Mouse (Mus musculus): ENCODE measurements around the gene Iglon5. TPM values are rescaled to one million over a fixed set of nuclear protein-coding genes. Genes with fewer than 3 reads are reported as not detected.

Gene Iglon5
- 60.7 and 69.6 TPM in 2 replicates for polyA plus RNA-seq (2012; rRNA removed)

DNA sequence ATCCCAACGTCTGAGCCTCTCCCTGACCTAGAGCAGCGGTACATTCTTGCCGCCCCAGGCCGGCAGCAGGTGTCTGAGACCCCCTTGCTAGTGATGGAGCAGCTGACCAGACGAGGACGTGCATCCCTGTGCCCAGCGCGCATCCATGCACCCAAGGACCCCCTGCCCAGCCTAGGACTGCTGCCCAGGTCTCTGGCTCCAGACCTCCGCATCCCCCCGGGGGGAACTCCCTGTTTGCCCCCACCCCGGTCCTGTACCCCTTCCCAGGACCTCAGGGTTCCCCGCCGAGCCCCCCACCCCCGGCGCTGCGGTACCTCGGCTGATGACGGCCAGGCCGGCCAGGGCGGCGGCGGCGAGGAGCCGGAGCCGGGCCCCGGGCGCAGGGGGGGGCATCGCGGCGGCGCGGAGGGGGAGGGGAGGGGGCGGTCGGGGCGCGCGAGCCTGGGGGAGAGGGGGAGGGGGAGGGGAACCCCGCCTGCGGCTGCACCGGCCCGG is at the start of gene Iglon5:
Gene Iglon5, minus strand, starts transcription at position 445 of the 495 bp plus-strand sequence.
- no peak for DNase-seq (ENCODE audit: extremely low spot score in 1 of 2, low spot score in 1 of 2)

DNA sequence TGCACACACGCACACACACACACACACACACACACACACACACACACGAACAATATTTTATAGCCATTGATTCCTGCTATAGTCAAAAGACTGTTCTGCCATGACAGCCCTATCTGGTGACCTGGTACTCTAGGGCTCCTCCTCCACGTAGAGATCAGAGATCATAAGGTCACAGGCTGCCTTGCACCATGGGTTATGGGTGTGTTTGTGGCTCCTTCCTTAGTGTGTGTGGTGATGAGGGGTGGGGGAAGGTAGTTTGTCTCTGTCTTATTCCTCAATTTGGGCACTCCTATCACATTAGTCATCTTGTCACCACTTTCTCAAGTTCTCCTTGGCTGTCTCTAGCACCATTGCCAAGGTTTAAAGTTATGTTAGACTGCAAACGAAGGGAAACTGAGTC is 48.6 kb upstream of the Iglon5 start:
- DNase-seq (ENCODE audit: extremely low spot score in 1 of 2, low spot score in 1 of 2): no peak

DNA sequence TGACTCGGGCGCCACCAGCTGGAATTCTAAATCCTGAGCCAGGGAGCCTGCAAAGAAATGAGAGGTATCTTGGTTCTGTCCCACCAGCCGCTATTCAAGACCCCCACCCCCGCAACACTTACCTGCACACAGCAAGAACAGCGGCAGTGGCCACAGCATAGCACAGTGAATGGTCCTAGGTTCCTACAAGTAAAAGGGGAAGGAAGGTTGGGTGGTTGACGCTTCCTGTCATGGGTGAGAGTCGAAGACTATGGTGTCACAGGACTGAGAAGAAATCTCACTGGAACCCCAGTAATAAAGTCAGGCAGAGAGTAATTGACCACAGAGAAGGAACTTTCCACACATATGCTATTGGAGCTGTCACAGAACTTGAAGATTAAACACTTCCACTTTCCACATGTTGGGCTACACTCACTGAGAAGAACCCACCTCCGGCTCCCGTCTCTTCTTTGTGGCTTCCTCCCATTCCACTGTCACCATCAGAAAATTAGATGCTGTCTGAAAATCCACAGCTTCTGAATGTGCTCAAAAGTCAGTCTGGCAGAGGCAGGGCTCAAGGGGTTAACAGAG is 43.1 kb upstream of the Iglon5 start:
- DNase-seq (ENCODE audit: extremely low spot score in 1 of 2, low spot score in 1 of 2): no peak

DNA sequence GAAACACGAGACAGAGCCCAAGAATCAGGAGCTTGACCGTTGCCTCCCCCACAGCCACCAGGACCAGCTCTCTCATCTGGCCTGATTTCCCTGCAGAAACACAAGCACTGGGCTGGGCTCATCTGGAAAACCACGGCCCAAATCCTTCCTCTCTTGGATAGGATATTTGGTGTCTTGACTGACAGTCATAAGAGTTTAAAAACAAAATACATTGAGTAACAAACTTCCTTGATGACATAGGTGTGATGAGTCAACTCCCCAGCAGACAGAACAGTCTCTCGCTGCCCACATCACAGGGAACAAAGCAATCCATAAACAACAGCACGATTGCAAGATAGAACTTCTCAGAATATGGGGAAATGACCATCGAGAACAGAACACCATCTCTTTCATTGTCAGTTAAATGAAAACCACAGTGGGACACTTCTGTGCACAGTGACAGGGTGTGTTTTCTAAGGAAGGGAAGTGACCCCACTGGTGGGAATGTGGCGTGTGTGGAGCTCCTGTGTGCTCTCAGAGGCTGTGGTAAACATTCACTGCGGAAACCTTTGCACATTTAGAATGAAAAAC is 40.4 kb upstream of the Iglon5 start:
- no peak for DNase-seq (ENCODE audit: extremely low spot score in 1 of 2, low spot score in 1 of 2)

DNA sequence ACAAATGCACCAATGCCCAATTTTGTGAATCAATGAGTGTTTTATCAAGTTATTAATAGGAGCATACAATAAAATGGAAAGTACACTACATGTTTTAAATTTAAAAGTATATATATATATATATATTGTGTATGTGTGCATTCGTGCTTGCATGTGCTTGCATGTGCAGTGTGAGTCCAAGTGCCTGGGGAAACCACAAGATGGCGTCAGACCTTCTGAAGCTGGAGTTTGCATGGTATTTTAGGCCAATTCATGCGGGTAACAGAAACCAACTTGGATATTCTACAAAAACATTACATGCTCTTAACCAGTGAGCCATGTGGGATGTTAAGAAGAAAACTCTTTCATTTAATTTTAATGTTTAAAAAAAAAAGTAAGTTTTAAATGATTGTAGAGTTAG is 35.4 kb upstream of the Iglon5 start:
- DNase-seq (ENCODE audit: extremely low spot score in 1 of 2, low spot score in 1 of 2): no peak

DNA sequence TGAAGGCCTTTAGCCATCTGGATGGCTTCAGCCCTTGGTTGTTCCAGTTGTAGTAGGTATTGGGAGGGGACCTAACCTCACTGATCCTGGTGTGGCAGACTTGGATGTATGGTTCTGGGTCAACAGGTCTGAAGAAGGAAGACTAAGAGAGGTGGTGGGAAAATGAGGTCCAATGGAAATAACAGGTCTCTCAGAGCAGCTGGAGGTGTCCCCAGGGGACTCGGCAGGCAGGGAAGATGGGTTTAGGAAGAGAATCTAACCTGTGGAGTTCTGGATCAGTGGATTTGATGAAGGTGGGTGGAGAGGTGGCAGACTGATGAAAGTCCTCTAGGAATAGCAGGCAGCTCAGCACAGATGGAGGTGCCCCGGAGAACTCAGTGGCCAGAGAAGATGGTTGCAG is 32.9 kb upstream of the Iglon5 start:
- no peak for DNase-seq (ENCODE audit: extremely low spot score in 1 of 2, low spot score in 1 of 2)

DNA sequence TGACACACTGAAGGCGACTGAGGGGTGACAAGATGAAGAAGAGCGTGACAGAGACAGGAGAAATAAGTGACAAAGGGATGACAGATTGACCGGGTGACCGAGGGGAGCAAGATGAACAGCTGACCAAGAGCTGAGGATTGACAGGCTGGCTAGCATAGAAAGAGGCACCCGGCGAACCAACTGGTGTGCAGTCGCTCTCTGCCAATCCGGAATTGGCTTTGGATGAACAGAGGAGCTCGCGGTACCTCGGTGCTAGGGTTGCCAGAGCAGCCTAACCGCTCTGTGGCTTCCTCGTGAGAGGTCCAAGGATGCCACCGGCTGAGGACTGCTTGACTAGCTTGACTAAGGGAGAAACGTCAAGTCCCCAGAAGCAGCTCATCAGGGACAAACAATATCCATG is 28.5 kb upstream of the Iglon5 start:
- no peak for DNase-seq (ENCODE audit: extremely low spot score in 1 of 2, low spot score in 1 of 2)

DNA sequence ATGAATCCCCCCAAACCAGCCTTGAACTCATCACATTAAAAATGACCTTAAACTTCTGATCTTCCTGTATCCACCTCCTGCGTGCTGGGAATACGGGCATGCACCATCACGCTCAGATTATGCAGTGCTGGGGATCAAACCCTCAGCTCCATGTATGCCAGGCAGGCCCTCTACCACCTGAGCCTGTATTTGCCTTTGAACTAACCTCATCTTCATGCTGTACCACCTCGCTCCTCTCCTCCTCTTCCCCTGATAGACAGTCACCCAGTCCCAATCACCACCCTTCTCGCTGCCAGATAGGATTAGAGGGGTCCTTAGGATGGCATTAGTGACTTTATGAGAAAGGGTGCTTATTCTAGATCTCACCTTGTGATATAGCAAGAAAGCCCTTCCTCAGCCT is 25.2 kb upstream of the Iglon5 start:
- DNase-seq (ENCODE audit: extremely low spot score in 1 of 2, low spot score in 1 of 2): no peak

DNA sequence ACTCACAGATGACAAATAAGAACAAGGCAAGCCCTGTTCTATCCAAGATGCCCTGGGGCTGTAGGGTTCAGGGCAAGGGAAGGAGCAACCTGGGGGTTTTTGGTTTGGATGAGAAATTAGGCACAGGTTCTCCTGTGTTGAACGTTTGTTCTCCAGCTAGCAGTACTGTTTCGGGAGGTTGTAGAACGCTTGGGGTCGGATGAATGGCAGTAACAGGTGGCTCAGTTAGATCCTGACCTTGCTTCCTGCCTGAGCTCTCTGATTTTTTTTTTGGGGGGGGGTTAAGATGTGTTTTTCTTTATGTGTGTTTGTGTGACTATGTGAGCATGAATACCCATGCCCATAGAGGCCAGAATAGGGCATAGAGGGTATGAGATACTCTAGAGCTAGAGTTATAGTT is 22.6 kb upstream of the Iglon5 start:
- no peak for DNase-seq (ENCODE audit: extremely low spot score in 1 of 2, low spot score in 1 of 2)

DNA sequence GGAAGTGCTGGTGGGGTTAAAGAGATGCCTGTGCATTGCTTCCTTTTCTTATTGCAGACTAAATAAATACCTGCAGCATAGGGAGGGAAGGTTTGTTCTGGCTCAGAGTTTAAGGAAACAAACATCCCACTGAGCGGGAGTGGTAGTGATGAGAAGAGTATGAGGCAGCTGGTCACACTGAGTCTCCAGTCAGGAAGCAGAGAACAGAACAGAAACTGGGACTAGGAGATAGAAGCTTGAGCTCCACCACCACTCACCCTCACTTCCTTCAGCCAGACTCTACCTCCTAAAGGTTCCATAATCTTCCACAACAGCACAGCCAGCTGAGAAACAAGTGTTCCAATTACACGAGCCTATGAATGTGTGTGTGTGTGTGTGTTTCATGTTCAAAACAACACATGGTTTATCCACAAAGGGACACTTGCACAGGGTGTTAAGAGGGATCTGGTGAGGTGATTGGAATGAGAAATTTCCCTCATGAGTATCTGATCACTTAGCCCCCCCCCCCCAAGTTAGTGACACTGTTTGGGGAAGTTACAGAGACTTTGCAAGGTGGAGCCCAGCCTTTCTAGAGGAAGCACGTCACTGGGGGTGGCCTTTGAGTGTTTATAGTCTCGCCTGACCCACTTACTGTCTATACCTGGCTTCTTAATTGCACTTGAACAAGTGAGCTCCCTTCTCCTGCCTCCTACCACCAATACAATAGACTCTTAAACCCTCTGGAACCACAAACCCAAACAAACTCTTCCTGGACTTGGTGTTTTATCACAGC is 22.0 kb upstream of the Iglon5 start:
- no peak for DNase-seq (ENCODE audit: extremely low spot score in 1 of 2, low spot score in 1 of 2)

DNA sequence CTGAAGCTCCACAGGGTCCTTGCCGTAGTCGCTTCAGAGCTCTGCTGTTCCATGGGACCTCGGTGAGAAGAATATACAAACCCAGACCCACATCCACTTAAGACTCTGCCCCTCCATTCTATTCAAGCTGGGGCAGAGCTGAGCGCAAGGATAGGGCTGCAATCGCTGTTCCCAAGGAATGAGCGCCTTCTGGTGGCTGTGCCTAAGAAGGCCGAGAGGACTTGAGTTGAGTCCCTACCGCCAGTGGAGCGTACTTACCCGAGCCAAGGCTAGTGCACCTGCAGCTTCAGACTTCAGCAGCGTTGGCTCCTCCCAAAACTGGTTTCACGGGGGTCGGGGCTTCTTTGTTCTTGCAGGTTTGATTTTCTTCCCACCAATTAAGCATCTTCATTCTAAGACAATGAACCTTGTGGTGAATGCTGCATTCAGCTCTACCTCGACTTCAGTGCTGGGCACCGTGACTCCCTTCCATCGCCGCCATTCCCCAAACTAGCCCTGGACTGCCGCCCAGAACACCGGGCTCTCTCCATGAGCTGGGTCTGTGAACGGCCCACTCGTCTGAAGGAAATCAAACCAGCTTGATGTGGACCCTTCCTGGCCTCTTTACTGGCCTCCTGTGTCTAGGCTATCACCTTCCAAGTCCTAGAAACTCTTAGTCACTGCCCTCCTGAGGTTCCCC is 5.6 kb upstream of the Iglon5 start:
- DNase-seq (ENCODE audit: extremely low spot score in 1 of 2, low spot score in 1 of 2): peak; percentile 47 to 81

DNA sequence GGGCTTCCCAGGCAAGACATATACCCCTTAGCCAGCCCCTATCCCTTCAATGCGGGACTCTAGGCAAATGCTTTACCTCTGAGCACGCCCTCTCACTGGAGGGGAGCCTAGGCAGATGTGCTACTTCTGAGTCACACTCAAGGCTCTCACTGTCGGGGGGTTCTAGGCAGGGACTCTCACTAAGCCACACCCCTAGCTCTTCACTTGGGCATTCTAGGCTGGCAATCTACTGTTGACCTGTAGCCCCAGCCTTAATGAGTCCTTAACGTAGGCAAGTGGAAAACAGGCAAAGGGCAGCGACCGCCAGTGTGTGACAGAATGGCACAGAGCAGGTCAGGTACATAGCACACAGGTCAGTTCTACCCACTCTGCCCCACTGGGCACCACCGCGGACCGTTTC is 986 bp upstream of the Iglon5 start:
- DNase-seq (ENCODE audit: extremely low spot score in 1 of 2, low spot score in 1 of 2): no peak

DNA sequence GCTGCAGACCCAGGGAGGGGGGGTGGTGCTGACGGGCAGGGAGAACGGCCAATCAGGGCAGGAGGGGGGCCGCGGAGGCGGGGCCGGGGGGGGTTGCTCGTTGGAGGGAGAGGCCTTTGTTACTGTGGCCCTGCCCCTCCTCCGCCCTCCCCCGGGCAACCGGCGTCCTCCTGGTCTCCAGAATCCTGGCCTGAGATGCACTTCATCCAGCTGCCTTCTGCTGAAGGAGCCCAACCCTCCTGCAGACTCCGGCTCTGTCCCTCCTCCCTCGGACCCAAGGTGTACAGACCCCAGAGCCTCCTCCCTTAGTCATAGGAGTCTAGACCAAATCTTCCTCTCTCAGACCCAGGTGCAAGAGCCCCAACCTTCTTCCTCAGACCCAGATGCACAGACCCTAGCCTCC is 308 bp upstream of the Iglon5 start:
- peak; percentile 69 to 77 for DNase-seq (ENCODE audit: extremely low spot score in 1 of 2, low spot score in 1 of 2)

DNA sequence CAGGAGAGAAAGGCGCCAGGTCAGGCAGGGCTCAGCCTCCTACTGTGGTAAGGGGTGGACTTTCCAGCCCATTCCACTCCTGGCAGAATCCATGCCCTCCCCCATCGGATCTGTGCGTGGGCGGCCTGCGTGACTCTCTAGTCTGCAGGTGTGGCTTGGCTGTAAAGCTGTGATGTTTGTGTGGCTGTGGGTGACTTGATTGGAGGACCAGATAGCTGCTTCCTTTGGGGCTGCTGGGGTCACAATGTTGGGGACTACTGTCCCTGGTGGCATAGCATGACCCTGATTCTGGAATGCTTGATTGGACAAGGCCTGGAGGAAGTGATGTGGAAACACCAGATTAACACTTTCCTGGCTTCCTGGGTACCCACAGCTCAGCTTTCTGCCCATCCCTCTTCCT is 1.2 kb downstream of the Iglon5 start:
- DNase-seq (ENCODE audit: extremely low spot score in 1 of 2, low spot score in 1 of 2): peak in 1 of 2 experiments; percentile 65

DNA sequence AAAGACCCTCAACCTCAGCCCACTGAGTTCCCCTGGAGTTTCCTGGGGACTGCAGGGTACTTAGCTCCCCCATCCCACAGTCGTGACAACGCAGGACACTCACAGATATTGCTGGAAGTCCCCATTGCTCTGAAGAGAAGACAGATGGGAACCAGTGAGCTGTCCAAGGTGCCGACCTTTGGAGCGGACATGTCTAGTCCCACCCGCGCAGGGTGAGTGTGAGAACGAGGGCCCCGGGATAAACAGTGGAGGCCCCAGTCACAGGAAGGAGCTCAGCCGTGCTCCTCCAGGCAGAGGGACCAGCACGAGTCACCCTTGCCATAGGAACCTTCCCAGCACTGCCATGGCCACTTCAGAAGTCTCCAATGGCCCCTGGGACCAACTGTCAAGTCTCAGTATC is 6.6 kb downstream of the Iglon5 start:
- DNase-seq (ENCODE audit: extremely low spot score in 1 of 2, low spot score in 1 of 2): no peak

DNA sequence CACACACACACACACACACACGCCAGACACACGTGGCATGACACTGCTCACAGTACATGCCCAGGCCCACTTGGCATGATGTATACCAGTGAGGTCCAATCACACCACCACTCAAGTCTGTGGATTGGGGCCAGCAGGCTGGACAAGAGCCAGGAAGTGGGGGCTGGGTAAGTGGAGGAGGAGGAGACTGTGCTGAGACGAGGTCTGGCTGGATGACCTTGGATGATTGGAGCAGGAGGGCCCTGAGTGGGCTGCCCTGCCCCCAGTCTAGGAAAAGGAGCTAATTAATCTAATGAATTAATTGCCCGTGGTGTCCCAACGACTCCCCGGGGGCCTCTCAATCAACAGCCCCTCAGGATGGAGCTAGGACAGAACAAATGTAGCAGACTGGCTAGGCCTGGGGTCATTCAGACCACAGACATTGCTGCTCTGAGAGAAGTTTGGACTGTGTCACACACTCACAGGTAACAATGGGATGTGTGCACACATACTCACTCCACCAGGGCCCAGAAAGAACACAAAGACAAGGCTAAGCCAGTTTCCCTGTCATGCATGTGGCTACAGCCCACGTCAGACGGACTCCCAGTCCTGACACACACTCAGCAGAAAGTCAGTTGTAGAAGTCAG is 7.7 kb downstream of the Iglon5 start:
- DNase-seq (ENCODE audit: extremely low spot score in 1 of 2, low spot score in 1 of 2): no peak

DNA sequence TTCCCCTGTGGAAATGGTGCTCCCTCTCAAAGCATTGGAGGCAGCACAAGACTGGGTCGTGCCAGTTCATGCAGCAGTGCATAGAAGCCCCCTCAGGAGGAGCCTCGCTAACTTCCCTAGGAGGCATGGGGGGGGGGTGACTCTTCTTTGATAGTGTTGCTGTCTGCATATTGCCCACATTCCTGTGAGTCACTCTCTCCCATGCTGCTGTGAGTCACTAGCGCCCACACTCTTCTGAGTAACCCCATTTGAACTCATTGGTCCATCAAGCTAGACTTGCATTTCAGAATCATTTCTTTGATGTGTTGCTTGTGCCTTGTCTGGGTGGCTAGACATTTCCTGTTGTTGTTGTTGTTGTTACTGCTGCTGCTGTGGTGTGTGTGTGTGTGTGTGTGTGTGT is 8.7 kb downstream of the Iglon5 start:
- peak; percentile 82 for DNase-seq (ENCODE audit: extremely low spot score in 1 of 2, low spot score in 1 of 2)

DNA sequence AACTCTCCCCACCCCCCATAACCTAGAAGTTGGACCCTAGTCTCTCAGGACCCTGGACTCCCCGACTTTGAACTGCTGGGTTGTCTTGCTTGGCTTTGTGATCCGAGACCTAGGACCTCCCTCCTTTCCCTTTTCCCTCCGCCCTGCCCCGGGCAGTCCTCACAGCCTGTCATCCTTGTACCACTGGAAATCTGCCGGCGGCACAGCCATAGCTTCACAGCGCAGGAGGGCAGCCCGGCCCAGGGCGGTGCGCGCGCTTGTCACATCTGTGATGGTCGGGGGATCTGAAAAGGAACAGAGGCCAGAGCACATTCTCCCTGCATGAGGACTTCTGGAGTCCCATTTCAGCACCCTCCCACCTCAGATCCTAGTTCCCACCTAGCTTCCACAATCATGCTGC is 13.5 kb downstream of the Iglon5 start:
- DNase-seq (ENCODE audit: extremely low spot score in 1 of 2, low spot score in 1 of 2): no peak

DNA sequence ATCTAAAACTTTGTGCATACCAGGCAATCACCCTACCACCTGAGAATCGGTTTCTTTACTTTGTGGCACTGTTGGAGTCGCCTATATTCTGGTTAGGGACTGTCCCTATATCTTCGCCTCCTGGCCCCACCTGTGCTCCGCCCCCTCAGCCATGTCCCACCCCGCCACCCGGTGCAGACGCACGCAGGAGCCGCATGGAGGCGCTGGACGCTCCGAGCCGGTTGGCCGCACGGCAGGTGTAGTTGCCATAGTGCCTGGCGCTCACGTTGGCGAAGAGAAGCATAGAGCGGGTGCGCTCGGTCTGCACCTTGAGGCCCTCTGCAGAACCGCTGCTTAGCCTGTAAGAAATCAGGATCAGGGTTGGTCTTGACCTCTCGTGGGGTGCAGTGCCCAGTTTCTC is 14.2 kb downstream of the Iglon5 start:
- no peak for DNase-seq (ENCODE audit: extremely low spot score in 1 of 2, low spot score in 1 of 2)

DNA sequence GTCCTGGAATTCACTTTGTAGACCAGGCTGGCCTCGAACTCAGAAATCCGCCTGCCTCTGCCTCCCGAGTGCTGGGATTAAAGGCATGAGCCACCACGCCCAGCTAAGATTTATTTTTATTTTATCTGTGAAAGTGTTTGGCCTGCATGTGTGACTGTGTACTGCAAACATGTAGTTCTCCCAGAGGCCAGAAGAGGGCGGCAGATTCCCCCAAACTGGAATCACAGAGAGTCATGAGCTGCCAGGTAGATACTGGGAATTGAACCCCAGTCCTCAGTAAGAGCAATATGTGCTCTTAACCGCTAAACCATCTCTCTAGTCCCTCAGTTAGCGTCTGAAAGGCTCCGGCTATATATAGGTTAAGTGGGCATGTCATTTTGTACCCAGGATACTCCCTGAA is 19.5 kb downstream of the Iglon5 start:
- peak in 1 of 2 experiments; percentile 50 for DNase-seq (ENCODE audit: extremely low spot score in 1 of 2, low spot score in 1 of 2)

DNA sequence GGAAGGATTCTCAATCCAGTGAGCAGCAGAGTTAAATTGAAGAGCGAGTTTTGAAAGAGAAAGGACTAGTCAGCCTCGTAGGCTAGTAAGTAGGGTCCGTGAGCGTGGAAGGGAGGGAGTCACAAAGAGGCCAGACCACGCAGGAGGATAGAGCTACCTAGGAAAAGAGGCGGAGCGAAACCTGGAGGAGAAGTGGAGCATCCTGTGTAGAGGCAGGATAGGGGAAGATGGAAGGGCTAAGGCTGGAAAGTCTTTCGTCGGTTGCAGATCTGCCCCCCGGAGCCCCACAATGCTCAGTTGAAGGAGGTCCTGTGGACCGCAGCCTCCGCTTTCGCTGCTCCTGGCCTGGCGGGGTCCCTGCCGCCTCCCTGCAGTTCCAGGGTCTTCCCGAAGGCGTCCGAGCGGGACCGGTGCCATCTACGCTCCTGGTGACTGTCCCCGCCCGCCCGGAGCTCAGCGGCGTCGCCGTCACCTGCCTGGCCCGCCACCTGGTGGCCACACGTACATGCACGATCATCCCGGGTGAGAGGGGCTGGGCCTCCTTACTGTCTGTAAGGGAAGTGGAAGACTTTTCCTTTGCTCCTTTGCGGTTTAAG is 23.7 kb downstream of the Iglon5 start:
- DNase-seq (ENCODE audit: extremely low spot score in 1 of 2, low spot score in 1 of 2): peak; percentile 33 to 83

Data from frontal cortex, adult 2 months (tissue).